Mouse (Mus musculus) gastrocnemius, postnatal 25 days (tissue): Measurements from ENCODE around the gene Olfr1322. TPM values are rescaled to one million over a fixed set of nuclear protein-coding genes. Genes with fewer than 3 reads are reported as not detected.

Experiments used
- DNase-seq: peaks from one replicate; pipeline ENCODE4 v3.0.0; 2022
- long read RNA-seq, 2 experiments: library from polyadenylated mRNA; stranded (forward); transcript quantifications; one replicate each; pipeline ENCODE4 v2.0.0; 2021
- total RNA-seq, 2 experiments: library from RNA; stranded (reverse); gene quantifications; 1 replicate in 1 of 2; 2 replicates in 1 of 2; pipeline ENCODE4 v1.2.3; 2021

The Olfr1322 gene
- not detected for total RNA-seq
- long read RNA-seq, experiment 1 = 0 reads
- long read RNA-seq, experiment 2 = 0 reads

- no peak for DNase-seq
Observed at GRCm38 (mm10) chrX:49891383-49891782, at the start of gene Olfr1322. Gene Olfr1322 (minus strand): TSS chrX:49891483.

GRCm38 (mm10) chrX:49877651-49878349 is 13.5 kb downstream of the Olfr1322 start:
- no peak for DNase-seq

Other genes starting within 250 kb of the Olfr1322 start
- gene Olfr1320, start 219.2 kb downstream of the Olfr1322 start, total RNA-seq = not detected
- gene Olfr1321, start 156.4 kb downstream of the Olfr1322 start, total RNA-seq = not detected
- gene Igsf1, start 93.7 kb downstream of the Olfr1322 start, total RNA-seq = 1 to 10 TPM; 1.6 to 2.5 TPM
- gene Olfr1323, start 127.9 kb upstream of the Olfr1322 start, total RNA-seq = not detected